Mouse (Mus musculus): Measurements from ENCODE around the gene Gm4847. TPM values are rescaled to one million over a fixed set of nuclear protein-coding genes. Genes with fewer than 3 reads are reported as not detected.

The Gm4847 gene
- polyA plus RNA-seq (2015; fragmentation: Nextera tagmentation; extraction: Ambion mirVana) = not detected in 2 replicates

DNA sequence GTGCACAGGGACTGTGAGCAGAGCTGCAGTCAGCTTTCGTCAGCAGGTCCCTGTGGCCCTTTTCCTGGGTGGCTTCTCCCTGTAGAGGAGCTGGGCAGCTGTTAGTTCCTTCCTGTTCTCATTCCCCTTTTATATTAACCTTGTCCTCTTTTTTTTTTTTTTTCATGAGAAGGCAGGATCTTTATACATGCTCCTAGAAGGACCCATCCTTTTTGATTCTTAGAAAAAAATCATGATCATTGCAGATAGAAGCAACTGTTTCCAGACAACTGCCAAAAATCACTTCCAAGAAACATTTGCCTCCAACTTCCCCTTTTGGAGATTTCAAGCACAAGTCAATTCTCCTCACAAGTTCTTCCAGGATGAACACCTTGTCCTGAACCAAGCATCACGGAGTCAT is at the start of gene Gm4847:
Gene Gm4847, minus strand, starts transcription at position 101 of the 400 bp plus-strand sequence.
- Histone ChIP-seq H3K9me3 (replicated peaks; ENCODE audit: control insufficient read depth, low read length) (no peaks in the 10 kb centered on the region), H3K9ac (ENCODE audit: low read length) (no peak within 1 kb of the TSS), H3K4me1 (ENCODE audit: control insufficient read depth, insufficient read depth, low read length) (no peaks in the 10 kb centered on the region), H3K4me3 (replicated peaks; ENCODE audit: low read length) (no peak within 1 kb of the TSS), H3K27me3 (ENCODE audit: control insufficient read depth, insufficient read depth, low read length) (no peaks in the 10 kb centered on the region), H3K4me2 (ENCODE audit: low read depth, low read length) (no peak within 1 kb of the TSS), H3K27ac (ENCODE audit: low read length) (no peak within 1 kb of the TSS), H3K36me3 (ENCODE audit: control insufficient read depth, insufficient read depth, low read length) (no peaks in the 10 kb centered on the region)
- WGBS = 79% methylated on average over 2 of the region's 2 CpGs
- ATAC-seq (ENCODE audit: insufficient read depth, low FRiP score) = no peak

DNA sequence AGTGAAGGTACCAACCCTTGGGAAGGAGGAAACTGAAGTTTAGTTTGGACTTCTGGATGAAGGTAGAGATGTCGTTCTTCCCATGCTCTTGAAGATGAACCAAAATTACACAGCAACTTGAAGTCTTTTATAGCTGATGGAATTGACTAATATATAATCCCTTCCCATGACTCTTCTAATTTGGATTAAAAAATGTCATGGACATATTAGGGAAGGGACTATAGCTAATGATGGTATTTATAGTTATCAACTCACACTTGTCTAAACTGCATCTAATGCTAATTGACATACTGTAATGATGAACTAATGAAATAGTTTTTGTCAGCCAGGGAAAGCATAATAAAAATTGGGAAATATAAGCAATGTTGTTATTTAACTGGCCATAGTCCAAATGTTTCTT is 34.3 kb upstream of the Gm4847 start, which contains the start of gene Fmo9:
Gene Fmo9, minus strand, starts transcription at position 101 of the 400 bp plus-strand sequence.
- no peak for ATAC-seq (ENCODE audit: insufficient read depth, low FRiP score)
- 85% methylated on average over 1 of the region's 1 CpGs for whole genome bisulfite sequencing

DNA sequence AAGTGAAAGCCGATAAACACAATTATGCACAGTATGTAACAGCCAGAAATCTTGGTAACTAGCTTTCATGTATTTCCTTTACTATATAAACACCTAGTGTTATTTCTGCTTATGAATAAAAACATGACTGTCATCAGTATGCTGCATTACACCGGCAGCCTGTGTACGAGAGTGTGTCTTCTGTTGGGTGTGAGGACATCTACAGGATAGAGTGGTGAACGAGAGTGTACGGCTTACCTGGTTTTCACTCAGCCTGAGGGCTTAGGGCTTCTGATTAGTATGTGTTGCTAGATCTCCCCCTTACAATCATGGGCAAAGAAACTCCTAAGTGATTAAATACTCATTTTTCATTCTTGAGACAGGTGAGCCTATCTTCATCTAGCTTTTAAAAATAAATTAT is 21.8 kb upstream of the Gm4847 start:
- H3K36me3 ChIP-seq (ENCODE audit: control insufficient read depth, insufficient read depth, low read length) = no peaks in the 10 kb centered on the region
- no peaks in the 10 kb centered on the region for H3K9me3 ChIP-seq (replicated peaks; ENCODE audit: control insufficient read depth, low read length)
- H3K27ac ChIP-seq (ENCODE audit: low read length) = no peak overlapping the region
- no peak for ATAC-seq (ENCODE audit: insufficient read depth, low FRiP score)
- 86% methylated on average over 5 of the region's 5 CpGs for WGBS
- H3K4me2 ChIP-seq (ENCODE audit: low read depth, low read length) = no peak overlapping the region
- H3K9ac ChIP-seq (ENCODE audit: low read length) = no peak overlapping the region
- H3K27me3 ChIP-seq (ENCODE audit: control insufficient read depth, insufficient read depth, low read length) = no peaks in the 10 kb centered on the region
- no peaks in the 10 kb centered on the region for H3K4me1 ChIP-seq (ENCODE audit: control insufficient read depth, insufficient read depth, low read length)
- H3K4me3 ChIP-seq (replicated peaks; ENCODE audit: low read length) = no peak overlapping the region

More for the DNA sequence above, 34.3 kb upstream of the Gm4847 start, which contains the start of gene Fmo9:
- H3K4me1 ChIP-seq (ENCODE audit: control insufficient read depth, insufficient read depth, low read length) = no peaks in the 10 kb centered on the region
- no peak within 1 kb of the TSS for H3K4me3 ChIP-seq (replicated peaks; ENCODE audit: low read length)
- H3K4me2 ChIP-seq (ENCODE audit: low read depth, low read length) = no peak within 1 kb of the TSS
- no peak within 1 kb of the TSS for H3K27ac ChIP-seq (ENCODE audit: low read length)
- no peak within 1 kb of the TSS for H3K9ac ChIP-seq (ENCODE audit: low read length)
- no peaks in the 10 kb centered on the region for H3K36me3 ChIP-seq (ENCODE audit: control insufficient read depth, insufficient read depth, low read length)
- no peaks in the 10 kb centered on the region for H3K27me3 ChIP-seq (ENCODE audit: control insufficient read depth, insufficient read depth, low read length)
- H3K9me3 ChIP-seq (replicated peaks; ENCODE audit: control insufficient read depth, low read length) = no peaks in the 10 kb centered on the region

DNA sequence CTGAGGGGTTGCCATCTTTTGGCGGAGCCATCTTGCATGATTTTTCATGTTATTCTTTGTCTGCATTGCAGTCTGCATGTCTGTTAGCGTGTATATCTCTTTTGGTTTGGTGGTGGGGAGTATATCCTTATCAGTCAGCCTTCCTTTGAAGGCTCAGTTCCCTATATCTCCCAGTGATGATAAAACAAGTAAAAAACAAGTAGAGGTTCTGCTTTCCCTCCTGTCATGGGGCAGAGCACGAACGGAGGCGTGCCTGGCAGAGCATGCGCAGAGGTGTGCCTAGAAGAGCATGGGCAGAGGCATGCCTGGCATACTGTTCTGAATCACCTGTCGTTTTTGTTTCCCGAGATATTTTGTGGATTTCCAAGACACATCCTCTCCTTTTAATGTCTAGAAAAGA is 13.3 kb upstream of the Gm4847 start:
- Histone ChIP-seq H3K9ac (ENCODE audit: low read length) (no peak overlapping the region), H3K27ac (ENCODE audit: low read length) (no peak overlapping the region), H3K36me3 (ENCODE audit: control insufficient read depth, insufficient read depth, low read length) (no peaks in the 10 kb centered on the region), H3K4me3 (replicated peaks; ENCODE audit: low read length) (no peak overlapping the region), H3K4me1 (ENCODE audit: control insufficient read depth, insufficient read depth, low read length) (no peaks in the 10 kb centered on the region), H3K9me3 (replicated peaks; ENCODE audit: control insufficient read depth, low read length) (no peaks in the 10 kb centered on the region), H3K4me2 (ENCODE audit: low read depth, low read length) (no peak overlapping the region), H3K27me3 (ENCODE audit: control insufficient read depth, insufficient read depth, low read length) (no peaks in the 10 kb centered on the region)
- no peak for ATAC-seq (ENCODE audit: insufficient read depth, low FRiP score)
- WGBS = 82% methylated on average over 8 of the region's 8 CpGs

Small RNAs within 50 kb of the gene (microRNA-seq; reads per million reads assigned to microRNA genes)
- gene Gm22992 = not detected

Other genes starting within 250 kb of the Gm4847 start
- gene Pogk, start 237.8 kb downstream of the Gm4847 start, polyA plus RNA-seq (2015; fragmentation: Nextera tagmentation; extraction: Ambion mirVana) = 13.4 and 13.7 TPM in 2 replicates
- not detected in 2 replicates for gene Gm4846, start 150.1 kb downstream of the Gm4847 start, polyA plus RNA-seq (2015; fragmentation: Nextera tagmentation; extraction: Ambion mirVana)
- gene Fmo9, start 34.2 kb upstream of the Gm4847 start, polyA plus RNA-seq (2015; fragmentation: Nextera tagmentation; extraction: Ambion mirVana) = not detected in 2 replicates